Mouse (Mus musculus) left cerebral cortex, postnatal 14 days (tissue): ENCODE results near the gene Gm20388. TPM values are rescaled to one million over a fixed set of nuclear protein-coding genes. Genes with fewer than 3 reads are reported as not detected.
A peak's percentile ranks its signal among the peaks of the same experiment; 100 is the strongest.

ENCODE experiments used
- DNase-seq, 2 experiments: peaks; one replicate each; pipeline ENCODE4 v3.0.0; 2021 to 2022; ENCODE audit warnings: low spot score in 2 of 2, mixed read lengths in 1 of 2
- intact Hi-C: fragments of 180-260 bp; cut with DNase I; formaldehyde crosslinking; loops from one replicate; pipeline ENCODE4 v1.15.1; 2025
- total RNA-seq, 2 experiments: library from RNA; stranded (reverse); gene quantifications; 2 replicates each; pipeline ENCODE4 v1.2.3; 2021

Gene Gm20388
- total RNA-seq, 2 experiments from 2014 or later = 2.8 to 7.3 TPM

- intact Hi-C loops = no loop called here
- DNase-seq = no peak
Observed at GRCm38 (mm10) chr8:121468083-121469071, 1557.7 kb downstream of the Gm20388 start.

GRCm38 (mm10) chr8:121474161-121474897 lies 1563.7 kb downstream of the Gm20388 start:
- no peak for DNase-seq
- intact Hi-C loops = no loop called here

- no peak for DNase-seq
- intact Hi-C loops = no loop called here
Observed at GRCm38 (mm10) chr8:121474898-121475284, 1564.2 kb downstream of the Gm20388 start.

GRCm38 (mm10) chr8:121477851-121478547 lies 1567.4 kb downstream of the Gm20388 start:
- intact Hi-C loops = no loop called here
- DNase-seq = no peak

GRCm38 (mm10) chr8:121479144-121479543 lies 1568.5 kb downstream of the Gm20388 start:
- intact Hi-C loops = no loop called here

GRCm38 (mm10) chr8:121480411-121481031 lies 1569.9 kb downstream of the Gm20388 start:
- DNase-seq = no peak
- intact Hi-C loops = no loop called here

More at GRCm38 (mm10) chr8:121479144-121479543, 1568.5 kb downstream of the Gm20388 start:
- no peak for DNase-seq

GRCm38 (mm10) chr8:121484072-121484782 lies 1573.6 kb downstream of the Gm20388 start:
- intact Hi-C loops = no loop called here
- DNase-seq = no peak

- intact Hi-C loops = no loop called here
- no peak for DNase-seq
Observed at GRCm38 (mm10) chr8:121491633-121492032, 1581.0 kb downstream of the Gm20388 start.

- intact Hi-C loops = no loop called here
- no peak for DNase-seq
Observed at GRCm38 (mm10) chr8:121497621-121498020, 1587.0 kb downstream of the Gm20388 start.

GRCm38 (mm10) chr8:121511751-121512150 lies 1601.1 kb downstream of the Gm20388 start:
- intact Hi-C loops = loop anchor here (5.0 kb wide), 1 partner anchor 119 kb away; no protein-coding TSS in a partner anchor
- no peak for DNase-seq

- intact Hi-C loops = loop anchor here (1.0 to 5.0 kb wide), 2 partner anchors 121 to 400 kb away; no protein-coding TSS in a partner anchor
- DNase-seq = peak; percentile 78 to 87
Observed at GRCm38 (mm10) chr8:121513429-121513828, 1602.8 kb downstream of the Gm20388 start.

GRCm38 (mm10) chr8:121525111-121525818 lies 1614.6 kb downstream of the Gm20388 start:
- intact Hi-C loops = no loop called here
- no peak for DNase-seq

GRCm38 (mm10) chr8:121526811-121527550 lies 1616.3 kb downstream of the Gm20388 start:
- intact Hi-C loops = no loop called here
- no peak for DNase-seq

- intact Hi-C loops = no loop called here
- no peak for DNase-seq
Observed at GRCm38 (mm10) chr8:121527751-121528150, 1617.1 kb downstream of the Gm20388 start.

- intact Hi-C loops = no loop called here
- no peak for DNase-seq
Observed at GRCm38 (mm10) chr8:121528790-121529189, 1618.1 kb downstream of the Gm20388 start.

GRCm38 (mm10) chr8:121530639-121531038 lies 1620.0 kb downstream of the Gm20388 start:
- no peak for DNase-seq
- intact Hi-C loops = no loop called here

- DNase-seq = no peak
- intact Hi-C loops = no loop called here
Observed at GRCm38 (mm10) chr8:121532381-121532780, 1621.7 kb downstream of the Gm20388 start.
